Mouse (Mus musculus) lung, postnatal 14 days (tissue): ENCODE data around the gene Twnk.

Experiments used
- DNase-seq: peaks from one replicate; pipeline ENCODE4 v3.0.0; 2021

Twnk gene

GRCm38 (mm10) chr19:45054892-45055690 lies 49.6 kb downstream of the Twnk start:
- no peak for DNase-seq

- DNase-seq, result peak; percentile 48
Measured at GRCm38 (mm10) chr19:45056364-45056763, 50.9 kb downstream of the Twnk start.

GRCm38 (mm10) chr19:45056908-45057698 lies 51.6 kb downstream of the Twnk start:
- DNase-seq, result no peak

GRCm38 (mm10) chr19:45057724-45058112 lies 52.3 kb downstream of the Twnk start:
- no peak for DNase-seq

- peak; percentile 96 for DNase-seq
Measured at GRCm38 (mm10) chr19:45058113-45058839, 52.8 kb downstream of the Twnk start.

GRCm38 (mm10) chr19:45058841-45059240 lies 53.4 kb downstream of the Twnk start:
- no peak for DNase-seq
